Mouse (Mus musculus) forebrain, embryonic 14.5 days (tissue): ENCODE data around the gene Foxf1. TPM values are rescaled to one million over a fixed set of nuclear protein-coding genes. Genes with fewer than 3 reads are reported as not detected.

ENCODE experiments used
- ATAC-seq: fragments of 200-750 bp; cut with Nextera tagmentation; 2 replicates; pipeline ENCODE4 v1.8.0; 2017; ENCODE audit warnings: mild to moderate bottlenecking, moderate library complexity
- DNase-seq: peaks from one replicate; pipeline ENCODE4 v3.0.0-alpha.2; 2015; ENCODE audit warnings: low spot score
- H3K27ac ChIP-seq: fragments of 300-500 bp; sonication (generic); 2 replicates; pipeline ENCODE4 v1.5.1; 2014; ENCODE audit warnings: low read depth, mild to moderate bottlenecking, control low read depth, low read length, moderate library complexity
- H3K27me3 ChIP-seq: fragments of 300-500 bp; sonication (generic); replicated peaks from 2 replicates; pipeline ENCODE4 v1.6.1; 2014; ENCODE audit warnings: low read length, control low read depth, mixed read lengths; ENCODE audit not compliant: control insufficient read depth, insufficient read depth
- H3K36me3 ChIP-seq: fragments of 300-500 bp; sonication (generic); 2 replicates; pipeline ENCODE4 v1.6.1; 2014; ENCODE audit warnings: low read length, control low read depth; ENCODE audit not compliant: control insufficient read depth, insufficient read depth
- H3K4me1 ChIP-seq: fragments of 300-500 bp; sonication (generic); 2 replicates; pipeline ENCODE4 v1.6.1; 2014; ENCODE audit warnings: antibody characterized with exemption, low read length, control low read depth; ENCODE audit not compliant: control insufficient read depth, insufficient read depth
- H3K4me2 ChIP-seq: fragments of 300-500 bp; sonication (generic); 2 replicates; pipeline ENCODE4 v1.6.1; 2014; ENCODE audit warnings: mild to moderate bottlenecking, control low read depth, low read length
- H3K4me3 ChIP-seq: fragments of 300-500 bp; sonication (generic); 2 replicates; pipeline ENCODE4 v1.5.1; 2014; ENCODE audit warnings: low read depth, low read length, control low read depth
- H3K9ac ChIP-seq: fragments of 300-500 bp; sonication (generic); 2 replicates; pipeline ENCODE4 v1.6.1; 2014; ENCODE audit warnings: mild to moderate bottlenecking, low read length, control low read depth, moderate library complexity
- H3K9me3 ChIP-seq: fragments of 300-500 bp; sonication (generic); replicated peaks from 2 replicates; pipeline ENCODE4 v1.6.1; 2016; ENCODE audit warnings: low read length, control low read depth, mixed read lengths; ENCODE audit not compliant: control insufficient read depth
- WGBS: fragments of 180-500 bp; shearing (Covaris S2); extraction: QIAGEN DNeasy Blood & Tissue Kit; methylation state at CpG from one replicate; pipeline ENCODE4 v1.1.7; 2014; 5-methylcytosine and 5-hydroxymethylcytosine counted together
- polyA plus RNA-seq: library from polyadenylated mRNA; unstranded; fragments of >200 nt; fragmentation: Nextera tagmentation; extraction: Ambion mirVana; gene quantifications from 2 replicates; pipeline ENCODE4 v1.2.1, GENCODE M21; 2014

Foxf1 gene
- polyA plus RNA-seq, 1 experiment from 2014 or later = 0.52 TPM

GRCm38 (mm10) chr8:121086004-121086900, 2.1 kb downstream of the Foxf1 start:
- peaks cover 99% of the 10 kb centered on the region for H3K27me3 ChIP-seq
- DNase-seq = no peak
- no peak overlapping the region for H3K4me3 ChIP-seq
- H3K4me2 ChIP-seq = no peak overlapping the region
- no peak for ATAC-seq
- no peaks in the 10 kb centered on the region for H3K9me3 ChIP-seq
- no peak overlapping the region for H3K27ac ChIP-seq
- H3K9ac ChIP-seq = no peak overlapping the region
- peaks cover 6% of the 10 kb centered on the region for H3K4me1 ChIP-seq
- WGBS = 6% methylated on average over 19 of the region's 19 CpGs
- H3K36me3 ChIP-seq = no peaks in the 10 kb centered on the region

GRCm38 (mm10) chr8:121088281-121088680, 4.1 kb downstream of the Foxf1 start:
- H3K4me1 ChIP-seq = peaks cover 6% of the 10 kb centered on the region
- no peaks in the 10 kb centered on the region for H3K36me3 ChIP-seq
- H3K27me3 ChIP-seq = peaks cover 97% of the 10 kb centered on the region
- no peak overlapping the region for H3K4me2 ChIP-seq
- H3K9ac ChIP-seq = no peak overlapping the region
- no peak overlapping the region for H3K4me3 ChIP-seq
- no peak for ATAC-seq
- no peak overlapping the region for H3K27ac ChIP-seq
- 2% methylated on average over 8 of the region's 8 CpGs for WGBS
- no peaks in the 10 kb centered on the region for H3K9me3 ChIP-seq
- DNase-seq = no peak

GRCm38 (mm10) chr8:121088871-121089630, 4.9 kb downstream of the Foxf1 start:
- under 1% methylated on average over 40 of the region's 40 CpGs for whole genome bisulfite sequencing
- ATAC-seq = no peak

GRCm38 (mm10) chr8:121089631-121090380, 5.6 kb downstream of the Foxf1 start:
- Histone ChIP-seq H3K36me3 (no peaks in the 10 kb centered on the region), H3K4me3 (no peak overlapping the region), H3K27ac (no peak overlapping the region), H3K4me2 (no peak overlapping the region), H3K27me3 (peaks cover 82% of the 10 kb centered on the region), H3K9me3 (no peaks in the 10 kb centered on the region), H3K4me1 (no peaks in the 10 kb centered on the region), H3K9ac (no peak overlapping the region)
- ATAC-seq (no peak), DNase-seq (no peak)
- WGBS = 2% methylated on average over 32 of the region's 32 CpGs

More at GRCm38 (mm10) chr8:121088871-121089630, 4.9 kb downstream of the Foxf1 start:
- H3K9me3 ChIP-seq = no peaks in the 10 kb centered on the region
- H3K4me3 ChIP-seq = no peak overlapping the region
- peaks cover 89% of the 10 kb centered on the region for H3K27me3 ChIP-seq
- H3K9ac ChIP-seq = no peak overlapping the region
- no peaks in the 10 kb centered on the region for H3K4me1 ChIP-seq
- DNase-seq = no peak
- no peak overlapping the region for H3K4me2 ChIP-seq
- H3K36me3 ChIP-seq = no peaks in the 10 kb centered on the region
- H3K27ac ChIP-seq = no peak overlapping the region

- H3K4me2 ChIP-seq = no peak overlapping the region
- H3K36me3 ChIP-seq = no peaks in the 10 kb centered on the region
- no peaks in the 10 kb centered on the region for H3K9me3 ChIP-seq
- H3K27ac ChIP-seq = no peak overlapping the region
- 0% methylated on average over 1 of the region's 1 CpGs for WGBS
- H3K9ac ChIP-seq = no peak overlapping the region
- H3K4me1 ChIP-seq = no peaks in the 10 kb centered on the region
- H3K4me3 ChIP-seq = no peak overlapping the region
- ATAC-seq = no peak
- H3K27me3 ChIP-seq = peaks cover 73% of the 10 kb centered on the region
- DNase-seq = no peak
Measured at GRCm38 (mm10) chr8:121090716-121091115, 6.5 kb downstream of the Foxf1 start.

- DNase-seq (no peak), ATAC-seq (peak; percentile 19; the same call in 1 of the 2 replicates)
- Histone ChIP-seq H3K9me3 (no peaks in the 10 kb centered on the region), H3K4me3 (no peak overlapping the region), H3K27me3 (peaks cover 58% of the 10 kb centered on the region), H3K9ac (no peak overlapping the region), H3K27ac (no peak overlapping the region), H3K4me2 (no peak overlapping the region), H3K36me3 (0 out of 2 replicates have a peak, but pooled peaks cover under 1% of the 10 kb centered on the region), H3K4me1 (no peaks in the 10 kb centered on the region)
- WGBS = 32% methylated on average over 6 of the region's 6 CpGs
Measured at GRCm38 (mm10) chr8:121092141-121092540, 8.0 kb downstream of the Foxf1 start.

- peaks cover 5% of the 10 kb centered on the region for H3K36me3 ChIP-seq
- H3K4me1 ChIP-seq = no peaks in the 10 kb centered on the region
- DNase-seq (peak; percentile 93), ATAC-seq (peak; percentile 78)
- 6% methylated on average over 16 of the region's 16 CpGs for WGBS
- no peak overlapping the region for H3K9ac ChIP-seq
- no peak overlapping the region for H3K4me3 ChIP-seq
- peaks cover 54% of the 10 kb centered on the region for H3K27me3 ChIP-seq
- H3K27ac ChIP-seq = no peak overlapping the region
- H3K4me2 ChIP-seq = no peak overlapping the region
- H3K9me3 ChIP-seq = no peaks in the 10 kb centered on the region
Measured at GRCm38 (mm10) chr8:121092627-121093026, 8.4 kb downstream of the Foxf1 start.

- H3K27ac ChIP-seq = no peak overlapping the region
- H3K27me3 ChIP-seq = peaks cover 46% of the 10 kb centered on the region
- DNase-seq (no peak), ATAC-seq (no peak)
- no peaks in the 10 kb centered on the region for H3K9me3 ChIP-seq
- H3K4me3 ChIP-seq = no peak overlapping the region
- 67% methylated on average over 6 of the region's 6 CpGs for WGBS
- H3K9ac ChIP-seq = no peak overlapping the region
- H3K4me1 ChIP-seq = no peaks in the 10 kb centered on the region
- H3K36me3 ChIP-seq = peaks cover 13% of the 10 kb centered on the region
- no peak overlapping the region for H3K4me2 ChIP-seq
Measured at GRCm38 (mm10) chr8:121093496-121093895, 9.3 kb downstream of the Foxf1 start.
